Mouse (Mus musculus): ENCODE results near the gene Nthl1. TPM values are rescaled to one million over a fixed set of nuclear protein-coding genes. Genes with fewer than 3 reads are reported as not detected.

Gene Nthl1
- polyA plus RNA-seq, 1 experiment, result 3.7 TPM

- Histone ChIP-seq H3K4me3 (ENCODE audit: control insufficient read depth, low read depth, low read length) (no peak overlapping the region), H3K27me3 (ENCODE audit: control insufficient read depth, insufficient read depth, low read length) (no peaks in the 10 kb centered on the region), H3K36me3 (ENCODE audit: control insufficient read depth, insufficient read depth, low read length) (no peaks in the 10 kb centered on the region), H3K27ac (ENCODE audit: control insufficient read depth, insufficient read depth, low read depth, low read length) (no peak overlapping the region), H3K4me1 (ENCODE audit: control insufficient read depth, insufficient read depth, low read length) (peaks cover 7% of the 10 kb centered on the region)
- TF ChIP-seq POLR2A (IDR thresholded peaks at IDR 0.05; ENCODE audit: control insufficient read depth, low read depth, low read length) (no peak), CTCF (IDR thresholded peaks at IDR 0.05; ENCODE audit: control insufficient read depth, insufficient read depth, insufficient replicate concordance, low read depth, low read length) (no peak)
Measured at GRCm38 (mm10) chr17:24638840-24639239, 6.4 kb downstream of the Nthl1 start.

- Histone ChIP-seq H3K4me3 (ENCODE audit: control insufficient read depth, low read depth, low read length) (no peak overlapping the region), H3K27ac (ENCODE audit: control insufficient read depth, insufficient read depth, low read depth, low read length) (no peak overlapping the region), H3K4me1 (ENCODE audit: control insufficient read depth, insufficient read depth, low read length) (peaks cover 9% of the 10 kb centered on the region), H3K27me3 (ENCODE audit: control insufficient read depth, insufficient read depth, low read length) (no peaks in the 10 kb centered on the region), H3K36me3 (ENCODE audit: control insufficient read depth, insufficient read depth, low read length) (no peaks in the 10 kb centered on the region)
- TF ChIP-seq CTCF (IDR thresholded peaks at IDR 0.05; ENCODE audit: control insufficient read depth, insufficient read depth, insufficient replicate concordance, low read depth, low read length) (no peak), POLR2A (IDR thresholded peaks at IDR 0.05; ENCODE audit: control insufficient read depth, low read depth, low read length) (no peak)
Measured at GRCm38 (mm10) chr17:24639571-24639988, 7.1 kb downstream of the Nthl1 start.

GRCm38 (mm10) chr17:24640119-24640518 is 7.6 kb downstream of the Nthl1 start:
- Histone ChIP-seq H3K4me1 (ENCODE audit: control insufficient read depth, insufficient read depth, low read length) (peaks cover 10% of the 10 kb centered on the region), H3K27me3 (ENCODE audit: control insufficient read depth, insufficient read depth, low read length) (no peaks in the 10 kb centered on the region), H3K27ac (ENCODE audit: control insufficient read depth, insufficient read depth, low read depth, low read length) (no peak overlapping the region), H3K36me3 (ENCODE audit: control insufficient read depth, insufficient read depth, low read length) (no peaks in the 10 kb centered on the region), H3K4me3 (ENCODE audit: control insufficient read depth, low read depth, low read length) (no peak overlapping the region)
- TF ChIP-seq CTCF (IDR thresholded peaks at IDR 0.05; ENCODE audit: control insufficient read depth, insufficient read depth, insufficient replicate concordance, low read depth, low read length) (no peak), POLR2A (IDR thresholded peaks at IDR 0.05; ENCODE audit: control insufficient read depth, low read depth, low read length) (no peak)

- no peak overlapping the region for H3K27ac ChIP-seq (ENCODE audit: control insufficient read depth, insufficient read depth, low read depth, low read length)
- no peaks in the 10 kb centered on the region for H3K36me3 ChIP-seq (ENCODE audit: control insufficient read depth, insufficient read depth, low read length)
- no peak for TF ChIP-seq POLR2A (IDR thresholded peaks at IDR 0.05; ENCODE audit: control insufficient read depth, low read depth, low read length)
- TF ChIP-seq CTCF (IDR thresholded peaks at IDR 0.05; ENCODE audit: control insufficient read depth, insufficient read depth, insufficient replicate concordance, low read depth, low read length), result no peak
- H3K27me3 ChIP-seq (ENCODE audit: control insufficient read depth, insufficient read depth, low read length), result no peaks in the 10 kb centered on the region
- H3K4me3 ChIP-seq (ENCODE audit: control insufficient read depth, low read depth, low read length), result no peak overlapping the region
- peaks cover 15% of the 10 kb centered on the region for H3K4me1 ChIP-seq (ENCODE audit: control insufficient read depth, insufficient read depth, low read length)
Measured at GRCm38 (mm10) chr17:24640581-24640980, 8.1 kb downstream of the Nthl1 start.

GRCm38 (mm10) chr17:24641944-24642343 is 9.5 kb downstream of the Nthl1 start:
- no peaks in the 10 kb centered on the region for H3K27me3 ChIP-seq (ENCODE audit: control insufficient read depth, insufficient read depth, low read length)
- H3K36me3 ChIP-seq (ENCODE audit: control insufficient read depth, insufficient read depth, low read length), result no peaks in the 10 kb centered on the region
- H3K4me3 ChIP-seq (ENCODE audit: control insufficient read depth, low read depth, low read length), result no peak overlapping the region
- peaks cover 15% of the 10 kb centered on the region for H3K4me1 ChIP-seq (ENCODE audit: control insufficient read depth, insufficient read depth, low read length)
- H3K27ac ChIP-seq (ENCODE audit: control insufficient read depth, insufficient read depth, low read depth, low read length), result no peak overlapping the region
- TF ChIP-seq CTCF (IDR thresholded peaks at IDR 0.05; ENCODE audit: control insufficient read depth, insufficient read depth, insufficient replicate concordance, low read depth, low read length) (no peak), POLR2A (IDR thresholded peaks at IDR 0.05; ENCODE audit: control insufficient read depth, low read depth, low read length) (no peak)

GRCm38 (mm10) chr17:24642791-24643343 is 10.4 kb downstream of the Nthl1 start:
- Histone ChIP-seq H3K36me3 (ENCODE audit: control insufficient read depth, insufficient read depth, low read length) (no peaks in the 10 kb centered on the region), H3K27ac (ENCODE audit: control insufficient read depth, insufficient read depth, low read depth, low read length) (no peak overlapping the region), H3K27me3 (ENCODE audit: control insufficient read depth, insufficient read depth, low read length) (no peaks in the 10 kb centered on the region), H3K4me1 (ENCODE audit: control insufficient read depth, insufficient read depth, low read length) (peaks cover 15% of the 10 kb centered on the region), H3K4me3 (ENCODE audit: control insufficient read depth, low read depth, low read length) (no peak overlapping the region)
- TF ChIP-seq POLR2A (IDR thresholded peaks at IDR 0.05; ENCODE audit: control insufficient read depth, low read depth, low read length), result no peak
- TF ChIP-seq CTCF (IDR thresholded peaks at IDR 0.05; ENCODE audit: control insufficient read depth, insufficient read depth, insufficient replicate concordance, low read depth, low read length), result no peak

GRCm38 (mm10) chr17:24644030-24644715 is 11.7 kb downstream of the Nthl1 start:
- TF ChIP-seq CTCF (IDR thresholded peaks at IDR 0.05; ENCODE audit: control insufficient read depth, insufficient read depth, insufficient replicate concordance, low read depth, low read length), result no peak
- no peak for TF ChIP-seq POLR2A (IDR thresholded peaks at IDR 0.05; ENCODE audit: control insufficient read depth, low read depth, low read length)
- H3K4me1 ChIP-seq (ENCODE audit: control insufficient read depth, insufficient read depth, low read length), result peaks cover 13% of the 10 kb centered on the region
- H3K27me3 ChIP-seq (ENCODE audit: control insufficient read depth, insufficient read depth, low read length), result no peaks in the 10 kb centered on the region
- no peak overlapping the region for H3K4me3 ChIP-seq (ENCODE audit: control insufficient read depth, low read depth, low read length)
- H3K36me3 ChIP-seq (ENCODE audit: control insufficient read depth, insufficient read depth, low read length), result no peaks in the 10 kb centered on the region
- no peak overlapping the region for H3K27ac ChIP-seq (ENCODE audit: control insufficient read depth, insufficient read depth, low read depth, low read length)
